In genomic region chr11:76655106-76655505, GRCm38 (mm10) we compare ENCODE assay signal across 7 mouse cellular contexts. TPM values are rescaled to one million over a fixed set of nuclear protein-coding genes. Genes with fewer than 3 reads are reported as not detected.
DNase-seq lines count a peak whose midpoint lies in the region; ATAC-seq lines count a peak whose summit lies in the region.

No protein-coding gene starts in this region.

- ATAC-seq in lung, embryonic 15.5 days (ENCODE audit: borderline replicate concordance, extremely low read depth, low FRiP score, low TSS enrichment), result no peak
- ATAC-seq in stomach, embryonic 16.5 days (ENCODE audit: insufficient read depth, low FRiP score), result no peak

- 4% methylated on average over 10 of the region's 10 CpGs for WGBS in lung, embryonic 15.5 days
- WGBS in stomach, embryonic 16.5 days, result 6% methylated on average over 10 of the region's 10 CpGs

- no peaks in the 10 kb centered on the region for H3K4me1 ChIP-seq in lung, embryonic 15.5 days
- no peaks in the 10 kb centered on the region for H3K4me1 ChIP-seq in stomach, embryonic 16.5 days (ENCODE audit: control insufficient read depth, insufficient read depth, low read length)

- peak overlapping the region; percentile 53 for H3K4me2 ChIP-seq in lung, embryonic 15.5 days
- peak overlapping the region; percentile 47 for H3K4me2 ChIP-seq in stomach, embryonic 16.5 days (ENCODE audit: low read depth, low read length)

- no peak overlapping the region for H3K27ac ChIP-seq in lung, embryonic 15.5 days
- H3K27ac ChIP-seq in stomach, embryonic 16.5 days (ENCODE audit: low read length), result no peak overlapping the region

- H3K4me3 ChIP-seq in lung, embryonic 15.5 days, result peak overlapping the region; percentile 21
- H3K4me3 ChIP-seq in stomach, embryonic 16.5 days (replicated peaks; ENCODE audit: low read length), result peak overlapping the region; percentile 24

- H3K36me3 ChIP-seq in lung, embryonic 15.5 days, result no peaks in the 10 kb centered on the region
- no peaks in the 10 kb centered on the region for H3K36me3 ChIP-seq in stomach, embryonic 16.5 days (ENCODE audit: control insufficient read depth, insufficient read depth, low read length)

- H3K9ac ChIP-seq in lung, embryonic 15.5 days, result peak overlapping the region; percentile 37; the same call in 1 of the 2 replicates
- H3K9ac ChIP-seq in stomach, embryonic 16.5 days (ENCODE audit: low read length), result peak overlapping the region; percentile 45

- DNase-seq in right cerebral cortex, adult 2 months (ENCODE audit: low spot score in 2 of 2), result peak; percentile 49 to 77
- DNase-seq in right cerebral cortex, postnatal 36 days (ENCODE audit: low spot score in 2 of 2), result no peak
- DNase-seq in c-Kit-positive CD71-negative TER-119-negative erythroid progenitor cells, embryonic 14.5 days (ENCODE audit: low read depth), result peak; percentile 58
- peak; percentile 35 for DNase-seq in heart, adult 8-10 months (ENCODE audit: low spot score)
- peak; percentile 55 for DNase-seq in kidney, adult 9 months

- H3K27me3 ChIP-seq in lung, embryonic 15.5 days, result no peaks in the 10 kb centered on the region
- no peaks in the 10 kb centered on the region; the same call in 1 of the 2 replicates for H3K27me3 ChIP-seq in stomach, embryonic 16.5 days (ENCODE audit: control insufficient read depth, insufficient read depth, low read length)

- no peaks in the 10 kb centered on the region for H3K9me3 ChIP-seq in lung, embryonic 15.5 days
- H3K9me3 ChIP-seq in stomach, embryonic 16.5 days (replicated peaks; ENCODE audit: control insufficient read depth, low read length), result no peaks in the 10 kb centered on the region

RNA-seq across cellular contexts. Expression of gene Bhlha9, which starts 17.2 kb away (rescaled TPM):
- total RNA-seq in heart, adult 8-10 months (2022), result not detected
- not detected in 2 replicates for polyA plus RNA-seq in lung, embryonic 15.5 days (2015; fragmentation: Nextera tagmentation; extraction: Ambion mirVana)
- not detected in 2 replicates for polyA plus RNA-seq in stomach, embryonic 16.5 days (2015; fragmentation: Nextera tagmentation; extraction: Ambion mirVana)

RNA-seq across cellular contexts. Expression of gene Trarg1, which starts 24.5 kb away (rescaled TPM):
- 1 to 10 TPM; 2.6 to 3.6 (median 3.1) TPM for total RNA-seq in heart, adult 8-10 months (2022)
- polyA plus RNA-seq in lung, embryonic 15.5 days (2015; fragmentation: Nextera tagmentation; extraction: Ambion mirVana), result 0.47 and 0.67 TPM in 2 replicates
- 0.75 and 0.94 TPM in 2 replicates for polyA plus RNA-seq in stomach, embryonic 16.5 days (2015; fragmentation: Nextera tagmentation; extraction: Ambion mirVana)

RNA-seq across cellular contexts. Expression of gene Abr, which starts 33.0 kb away (rescaled TPM):
- total RNA-seq in heart, adult 8-10 months (2022), result 10 to 100 TPM; 21.9 to 28.6 (median 25.0) TPM
- polyA plus RNA-seq in lung, embryonic 15.5 days (2015; fragmentation: Nextera tagmentation; extraction: Ambion mirVana), result 25.9 and 28.3 TPM in 2 replicates
- polyA plus RNA-seq in stomach, embryonic 16.5 days (2015; fragmentation: Nextera tagmentation; extraction: Ambion mirVana), result 27.1 and 28.8 TPM in 2 replicates

Comparison
In these comparisons a context has a peak if more than half of its experiments do, and no peak if none do; other contexts are left out.
1. DNase-seq: peak in right cerebral cortex, adult 2 months (2 of 2), c-Kit-positive CD71-negative TER-119-negative erythroid progenitor cells, embryonic 14.5 days (single experiment), heart, adult 8-10 months (single experiment) and kidney, adult 9 months (single experiment); none in right cerebral cortex, postnatal 36 days (0 of 2).